Mouse (Mus musculus) gastrocnemius, adult 2 months (tissue): ENCODE results near the gene Dbx1. TPM values are rescaled to one million over a fixed set of nuclear protein-coding genes. Genes with fewer than 3 reads are reported as not detected.

Source experiments
- DNase-seq: peaks from one replicate; pipeline ENCODE4 v3.0.0; 2022
- H3K27ac ChIP-seq: fragments of 200-600 bp; 2 replicates; pipeline ENCODE4 v1.8.1; 2022; ENCODE audit warnings: mild to moderate bottlenecking
- H3K4me3 ChIP-seq: fragments of 200-600 bp; 2 replicates; pipeline ENCODE4 v1.8.1; 2022; ENCODE audit warnings: mild to moderate bottlenecking, moderate library complexity
- CTCF ChIP-seq: fragments of 200-600 bp; IDR thresholded peaks from 2 replicates; pipeline ENCODE4 v1.8.1; 2022; ENCODE audit warnings: antibody characterized with exemption, mild to moderate bottlenecking, moderate library complexity
- intact Hi-C: fragments of 180-260 bp; cut with DNase I; formaldehyde crosslinking; loops from one replicate; pipeline ENCODE4 v1.15.1; 2025
- total RNA-seq, 2 experiments: library from RNA; stranded (reverse); gene quantifications; 2 replicates each; pipeline ENCODE4 v1.2.3; 2021

Gene Dbx1
- total RNA-seq, 2 experiments from 2014 or later: not detected

DNA sequence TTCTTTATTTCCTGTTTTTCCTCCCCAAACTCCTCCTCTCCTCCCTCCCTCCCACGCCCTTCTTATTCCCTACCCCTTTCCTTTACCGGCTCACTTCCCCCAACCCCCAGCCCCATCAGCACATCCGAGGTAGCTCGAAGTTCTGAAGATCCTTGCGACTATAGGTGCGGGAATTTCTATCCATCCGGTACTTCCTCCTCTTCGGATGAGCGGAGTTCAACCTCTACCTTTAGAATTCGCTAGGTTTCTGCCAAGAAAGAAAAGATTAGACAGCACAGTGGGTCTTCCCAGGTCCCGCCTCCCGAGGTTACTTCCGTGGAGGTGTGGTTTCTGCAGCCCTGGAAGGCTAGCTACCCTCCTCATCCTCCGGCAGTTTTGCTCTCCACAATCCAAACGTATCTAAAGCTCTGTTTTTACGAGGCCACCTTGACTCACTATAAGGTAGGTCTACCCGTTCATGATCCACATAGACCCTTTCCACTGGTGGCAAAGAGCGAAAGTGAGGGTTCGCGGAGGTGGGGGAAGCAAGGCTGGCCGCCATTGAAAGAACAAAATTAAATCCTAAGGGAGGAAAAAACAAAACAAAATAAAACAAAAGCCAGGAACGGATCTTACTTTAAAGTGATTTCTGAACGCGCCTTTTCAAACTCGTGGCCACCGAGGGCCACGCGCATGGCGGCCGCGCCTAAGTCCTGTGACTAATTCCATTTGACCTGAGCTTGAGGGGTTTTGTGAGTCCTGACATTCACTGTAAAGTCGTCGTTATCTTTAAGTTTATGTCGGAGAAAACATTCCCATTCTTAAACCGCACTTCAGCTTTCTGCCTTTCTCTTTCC is 2.5 kb upstream of the Dbx1 start:
- Histone ChIP-seq H3K27ac (no peak overlapping the region), H3K4me3 (no peak overlapping the region)
- TF ChIP-seq CTCF: no peak
- intact Hi-C loops: no loop called here
- no peak for DNase-seq

DNA sequence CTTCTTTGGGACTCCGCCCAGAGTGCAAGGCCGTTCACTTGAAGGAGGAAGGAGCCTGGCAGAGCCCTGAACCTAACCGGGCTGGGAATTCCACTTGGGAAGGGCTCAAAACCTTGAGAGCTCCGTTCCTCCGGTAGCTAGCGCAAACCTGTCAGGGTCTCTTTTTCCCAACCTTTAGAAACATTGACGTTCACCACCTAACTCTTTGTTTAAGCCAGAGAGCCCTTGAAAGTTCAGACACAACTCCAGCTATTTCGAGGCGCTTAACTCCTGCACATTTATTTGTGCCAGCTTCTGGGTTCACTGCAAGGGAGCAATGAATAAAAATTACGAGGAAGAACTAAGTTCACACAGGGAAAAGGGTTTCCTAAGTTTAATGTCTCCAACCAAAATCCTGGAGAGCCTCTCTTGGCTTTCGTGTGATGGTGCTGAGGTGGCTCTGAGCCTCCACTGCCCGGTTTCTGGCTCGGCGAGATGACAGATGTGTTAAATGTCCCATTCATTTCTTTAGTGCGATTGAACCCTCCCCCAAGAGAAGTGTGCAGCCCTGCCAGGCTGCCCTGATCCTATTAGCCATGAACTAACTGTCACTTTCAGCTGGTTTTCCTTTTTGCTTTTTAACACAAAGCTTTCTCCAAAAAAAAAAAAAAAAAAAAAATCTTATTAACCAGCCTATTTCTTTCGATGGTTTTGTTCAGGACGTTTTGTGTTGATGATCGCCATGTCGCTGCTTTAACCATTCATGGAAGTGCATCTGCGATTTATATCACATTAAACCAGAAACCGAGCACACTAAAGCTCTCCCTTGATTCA is 1.4 kb upstream of the Dbx1 start:
- TF ChIP-seq CTCF: no peak
- intact Hi-C loops: no loop called here
- no peak overlapping the region for H3K4me3 ChIP-seq
- no peak for DNase-seq
- H3K27ac ChIP-seq: no peak overlapping the region

DNA sequence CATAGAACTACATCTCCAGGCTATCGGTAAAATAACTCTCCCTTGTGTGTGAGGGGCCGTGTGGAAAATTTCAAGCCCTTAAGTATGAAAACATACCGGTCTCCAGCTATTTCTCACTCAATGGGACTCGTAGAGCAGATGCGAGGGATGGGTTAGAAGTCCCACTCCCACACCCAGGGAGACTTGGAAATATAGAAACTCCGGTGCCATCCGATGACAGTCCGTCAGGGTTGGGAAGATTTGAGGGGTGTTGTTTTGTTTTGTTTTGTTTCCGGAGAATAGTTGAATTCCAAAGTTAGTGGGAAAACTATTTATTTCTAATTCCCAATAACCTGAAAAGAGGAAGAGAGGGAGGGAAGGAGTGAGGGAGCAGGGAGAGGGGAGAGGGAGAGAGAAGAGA is 632 bp upstream of the Dbx1 start:
- intact Hi-C loops: no loop called here
- no peak for TF ChIP-seq CTCF
- no peak for DNase-seq
- Histone ChIP-seq H3K27ac (no peak overlapping the region), H3K4me3 (no peak overlapping the region)

DNA sequence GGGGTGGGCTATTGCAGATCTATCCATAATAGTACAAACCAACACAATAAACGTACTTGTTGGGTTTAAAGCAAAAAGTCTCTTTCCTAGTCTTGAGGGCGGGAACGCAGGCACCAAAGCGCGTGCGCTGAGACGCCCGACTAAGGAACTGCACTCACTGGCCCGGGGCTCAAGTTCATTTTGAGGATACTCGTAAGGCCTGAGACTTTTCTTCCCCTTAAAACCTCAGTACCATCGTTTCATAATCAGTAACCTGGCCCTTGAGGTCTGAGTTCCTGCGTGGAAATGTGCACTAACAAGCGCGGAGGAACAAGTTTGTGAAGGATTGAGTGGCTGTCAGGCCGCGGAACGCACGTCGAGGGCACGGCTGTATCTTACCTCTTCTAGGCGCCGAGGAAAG is 678 bp downstream of the Dbx1 start:
- no peak overlapping the region for H3K4me3 ChIP-seq
- H3K27ac ChIP-seq: no peak overlapping the region
- intact Hi-C loops: no loop called here
- DNase-seq: no peak
- TF ChIP-seq CTCF: no peak

DNA sequence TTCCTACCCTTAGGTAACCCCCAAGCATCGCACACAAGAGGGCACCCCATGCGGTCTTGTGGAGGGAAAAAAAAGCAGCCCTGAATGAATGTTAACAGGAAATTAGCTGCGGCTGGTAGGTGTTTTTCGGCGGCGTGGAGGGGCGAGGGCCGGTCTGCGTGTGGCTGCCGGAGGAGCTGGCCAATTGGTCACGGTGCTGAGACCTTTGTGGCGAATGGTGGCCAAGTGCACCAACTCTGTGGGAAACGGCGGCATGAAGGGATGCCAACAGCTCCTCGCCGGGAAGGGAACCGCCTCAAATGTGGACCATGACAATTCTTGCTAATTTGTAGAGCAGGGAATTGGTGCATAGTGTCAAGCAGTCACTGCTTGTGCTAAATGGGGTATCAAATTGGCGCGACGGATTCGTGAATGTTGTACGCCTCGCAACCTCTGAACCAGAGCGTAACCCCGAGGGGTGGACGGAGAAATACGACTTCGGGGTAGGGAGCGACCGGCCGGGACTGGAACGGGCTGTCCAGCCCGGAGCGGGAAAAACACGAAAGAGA is 1.5 kb downstream of the Dbx1 start:
- intact Hi-C loops: no loop called here
- no peak for DNase-seq
- no peak overlapping the region for H3K27ac ChIP-seq
- no peak for TF ChIP-seq CTCF
- H3K4me3 ChIP-seq: peak overlapping the region; percentile 73

DNA sequence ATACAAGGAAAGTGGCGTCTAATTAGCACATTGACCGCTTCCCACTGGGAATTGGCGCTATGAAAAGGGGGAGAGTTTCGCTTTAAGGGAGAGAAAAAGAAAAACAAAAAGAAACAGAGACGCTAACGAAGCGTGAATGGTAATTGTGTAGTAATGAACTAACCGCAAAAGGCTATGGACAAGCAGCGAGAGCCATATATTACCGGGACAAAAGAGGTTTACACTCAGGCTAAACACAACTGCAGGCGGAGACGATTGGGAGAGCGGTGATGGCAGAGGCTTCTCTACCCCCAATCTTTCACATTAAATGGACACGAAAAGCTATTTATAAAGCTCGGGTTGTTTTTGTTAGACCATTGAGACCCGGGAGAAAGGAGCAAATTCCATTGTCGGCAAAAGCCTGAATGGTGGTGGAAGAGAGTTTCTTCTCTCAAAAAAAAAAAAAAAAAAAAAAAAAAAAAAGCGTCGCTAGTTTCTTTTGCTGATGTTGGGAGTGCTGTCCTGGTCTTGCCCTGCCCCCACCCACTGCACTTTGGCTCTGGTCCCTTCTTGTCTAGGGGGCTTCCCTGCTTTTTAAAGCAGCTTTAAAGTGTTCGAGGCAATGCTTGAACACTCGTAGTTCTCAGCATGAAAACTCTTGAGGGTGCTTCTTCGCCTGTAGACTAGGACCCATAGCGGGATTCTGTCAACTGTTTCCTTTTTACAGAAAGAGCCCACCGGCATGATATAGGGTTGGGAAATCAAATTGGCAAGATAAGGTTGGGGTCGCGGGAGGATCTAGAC is 2.2 kb downstream of the Dbx1 start:
- no peak for DNase-seq
- intact Hi-C loops: no loop called here
- peak overlapping the region; percentile 73 for H3K4me3 ChIP-seq
- TF ChIP-seq CTCF: no peak
- no peak overlapping the region for H3K27ac ChIP-seq

DNA sequence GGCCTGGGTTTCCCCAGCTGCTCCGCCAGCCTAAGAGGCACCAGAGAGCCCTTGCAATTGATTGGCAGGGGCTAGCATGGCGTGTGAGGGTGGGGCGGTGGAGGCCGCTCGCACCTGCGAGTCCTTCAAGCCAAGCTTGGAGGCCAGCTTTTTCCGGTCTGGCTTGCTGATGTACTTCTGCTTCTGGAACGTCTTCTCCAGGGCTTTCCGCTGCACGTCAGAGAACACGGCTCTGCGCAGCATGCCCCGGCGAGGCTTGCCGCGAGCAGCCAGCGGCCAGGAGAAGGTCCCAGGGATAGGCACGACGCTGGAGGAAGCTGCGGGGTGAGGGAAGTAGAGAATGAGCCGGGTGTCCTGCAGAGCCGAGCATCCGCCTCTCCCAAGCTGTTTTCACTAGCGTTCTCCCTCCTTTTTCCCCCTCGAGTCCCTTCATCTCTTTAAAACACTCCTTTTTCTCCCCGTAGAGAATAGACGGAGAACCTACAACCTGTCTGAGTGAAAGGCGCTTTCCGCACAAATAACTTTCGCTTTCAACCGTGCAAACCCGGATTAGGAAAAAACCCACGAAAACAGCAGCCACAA is 3.2 kb downstream of the Dbx1 start:
- no peak for TF ChIP-seq CTCF
- Histone ChIP-seq H3K4me3 (peak overlapping the region; percentile 73), H3K27ac (no peak overlapping the region)
- DNase-seq: peak; percentile 25
- intact Hi-C loops: no loop called here

DNA sequence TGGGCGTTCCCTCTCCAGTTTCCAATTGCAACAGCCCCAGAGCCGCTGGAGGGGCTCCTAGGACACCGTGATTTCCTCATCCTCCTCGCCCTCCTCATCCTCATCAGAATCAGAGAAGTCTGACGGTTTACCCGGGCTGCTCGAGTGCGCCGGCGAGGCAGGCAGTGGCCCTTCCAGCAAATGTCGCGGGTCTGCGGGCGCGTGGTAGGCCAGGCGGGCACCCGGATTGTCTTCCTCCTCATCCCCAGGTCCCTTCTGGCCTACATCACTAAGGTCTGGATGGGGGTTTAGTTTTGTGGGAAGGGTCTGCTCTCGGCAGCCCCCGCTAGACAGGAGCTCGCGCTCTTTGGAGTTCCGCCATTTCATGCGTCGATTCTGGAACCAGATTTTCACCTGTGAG is 4.3 kb downstream of the Dbx1 start:
- DNase-seq: no peak
- intact Hi-C loops: no loop called here
- H3K4me3 ChIP-seq: no peak overlapping the region

DNA sequence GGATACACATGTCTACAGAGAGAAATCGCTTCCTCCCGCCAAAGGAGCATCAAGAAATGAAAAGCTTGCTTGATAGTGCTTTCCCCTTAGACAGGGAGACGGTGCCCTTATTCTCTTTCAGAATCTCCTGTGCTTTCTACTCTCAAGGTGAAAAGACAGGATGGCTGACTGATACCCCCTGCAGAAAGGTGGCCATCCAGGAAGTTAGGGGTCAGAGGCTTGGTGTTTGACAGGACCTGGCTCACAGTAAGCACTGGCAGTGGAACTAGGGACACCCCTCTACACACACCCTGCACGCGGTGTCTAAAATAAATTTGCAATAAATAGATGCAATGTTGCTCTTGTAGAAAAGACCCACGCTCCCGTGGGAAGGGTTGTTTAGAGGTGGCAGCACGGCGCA is 4.8 kb downstream of the Dbx1 start:
- TF ChIP-seq CTCF: no peak
- Histone ChIP-seq H3K27ac (no peak overlapping the region), H3K4me3 (no peak overlapping the region)
- intact Hi-C loops: no loop called here
- no peak for DNase-seq

More for the DNA sequence above, 4.3 kb downstream of the Dbx1 start:
- no peak overlapping the region for H3K27ac ChIP-seq
- no peak for TF ChIP-seq CTCF

DNA sequence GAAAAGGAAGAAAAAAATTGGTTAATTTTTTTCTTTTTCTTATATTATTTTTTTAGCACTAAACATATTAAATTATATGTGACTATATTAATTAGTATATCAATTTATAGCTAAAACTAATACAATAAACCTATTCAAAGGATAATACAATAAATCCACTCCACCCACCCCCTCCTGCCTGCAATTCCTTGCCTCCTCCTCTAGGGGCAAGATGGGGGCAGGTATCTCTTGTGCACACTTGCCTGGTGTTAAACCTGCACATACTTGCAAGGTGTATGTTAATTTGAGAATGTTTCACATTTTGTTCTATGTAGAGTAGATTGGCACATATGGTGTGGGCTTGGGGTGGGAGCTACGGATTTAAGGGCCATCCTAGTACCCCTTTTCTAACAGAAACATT is 16.5 kb downstream of the Dbx1 start:
- H3K27ac ChIP-seq: no peak overlapping the region
- no peak overlapping the region for H3K4me3 ChIP-seq
- peak; percentile 7; the same call in 1 of the 2 replicates for TF ChIP-seq CTCF
- intact Hi-C loops: no loop called here
- no peak for DNase-seq

DNA sequence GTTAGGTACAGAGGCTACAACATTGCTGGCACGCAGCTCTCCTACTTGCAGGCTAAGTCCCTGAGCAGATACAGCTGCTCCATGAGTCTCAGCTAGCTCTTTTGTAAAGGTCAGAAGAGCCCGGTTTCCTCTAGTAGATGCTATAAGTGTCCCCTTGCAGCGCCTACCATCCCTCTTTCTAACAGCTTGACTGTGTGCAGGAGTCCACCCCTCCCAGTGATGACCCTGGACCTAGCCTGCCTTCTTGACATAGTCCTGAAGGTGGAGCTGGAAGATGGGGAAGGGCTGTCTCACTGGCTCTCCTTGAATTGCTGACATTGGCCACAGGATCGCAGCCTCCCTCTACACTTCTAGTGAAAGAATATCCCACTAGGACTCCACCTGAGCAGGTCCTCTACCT is 19.6 kb downstream of the Dbx1 start:
- no peak for TF ChIP-seq CTCF
- Histone ChIP-seq H3K27ac (no peak overlapping the region), H3K4me3 (no peak overlapping the region)
- DNase-seq: no peak
- intact Hi-C loops: loop anchor here (10.0 kb wide), 1 partner anchor 308 kb away; no protein-coding TSS in a partner anchor

DNA sequence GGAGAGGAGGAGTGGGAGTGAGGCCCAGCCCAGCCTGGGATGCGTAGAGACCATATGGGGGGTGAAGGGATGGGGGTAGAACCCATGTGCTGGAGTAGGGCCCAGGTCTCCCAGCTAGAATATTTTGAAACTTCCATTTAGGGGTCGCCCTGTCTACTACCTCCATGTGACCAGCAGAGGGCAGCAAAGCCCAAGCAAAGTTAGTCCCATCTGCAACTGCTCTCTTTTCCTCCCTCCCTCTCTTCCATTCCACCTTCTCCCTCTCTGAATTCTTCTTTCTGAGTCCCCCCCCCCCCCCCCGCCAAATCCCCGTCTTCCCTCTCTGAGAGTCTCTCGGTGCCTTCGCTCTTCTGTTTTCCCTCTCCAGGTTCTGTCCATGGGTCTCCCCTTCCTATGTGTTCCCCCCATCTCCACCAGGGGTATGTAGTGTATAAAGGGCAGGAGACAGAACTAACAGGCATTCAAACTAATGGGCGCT is 20.4 kb downstream of the Dbx1 start:
- intact Hi-C loops: loop anchor here (1.0 to 10.0 kb wide), 2 partner anchors 138 to 309 kb away; no protein-coding TSS in a partner anchor
- peak; percentile 75 for TF ChIP-seq CTCF
- Histone ChIP-seq H3K27ac (no peak overlapping the region), H3K4me3 (no peak overlapping the region)
- peak; percentile 69 for DNase-seq
